Mouse (Mus musculus) bone marrow macrophage, adult 2 months (primary cell): Measurements from ENCODE around the gene Crybb3. TPM values are rescaled to one million over a fixed set of nuclear protein-coding genes. Genes with fewer than 3 reads are reported as not detected.
"Not testable (repeated sequence)": the region's sequence is repeated elsewhere in the genome, so short reads cannot be mapped to it uniquely, and the experiment has no call there.

ENCODE experiments used
- H3K27ac ChIP-seq: 2 replicates; pipeline ENCODE4 v1.5.1; 2012; ENCODE audit warnings: low read depth, low read length; ENCODE audit not compliant: insufficient read depth
- H3K4me1 ChIP-seq: 2 replicates; pipeline ENCODE4 v1.6.1; 2012; ENCODE audit warnings: low read length; ENCODE audit not compliant: control insufficient read depth, insufficient read depth
- H3K4me3 ChIP-seq: 2 replicates; pipeline ENCODE4 v1.5.1; 2012; ENCODE audit warnings: mild to moderate bottlenecking, low read length, moderate library complexity; ENCODE audit not compliant: insufficient read depth
- CTCF ChIP-seq: IDR thresholded peaks from 2 replicates; pipeline ENCODE4 v1.5.1; 2012; ENCODE audit warnings: low read depth, mild to moderate bottlenecking, low read length, moderate library complexity
- POLR2A ChIP-seq: IDR thresholded peaks from 2 replicates; pipeline ENCODE4 v1.6.1; 2012; ENCODE audit warnings: mild to moderate bottlenecking, low read depth, low read length, borderline replicate concordance
- polyA plus RNA-seq: library from polyadenylated mRNA; stranded (reverse); fragments of >200 nt; gene quantifications from 2 replicates; pipeline ENCODE4 v1.2.4, GENCODE M21; 2012; ENCODE audit not compliant: missing spikeins, insufficient read depth, insufficient read length

Gene Crybb3
- polyA plus RNA-seq, 1 experiment = not detected

DNA sequence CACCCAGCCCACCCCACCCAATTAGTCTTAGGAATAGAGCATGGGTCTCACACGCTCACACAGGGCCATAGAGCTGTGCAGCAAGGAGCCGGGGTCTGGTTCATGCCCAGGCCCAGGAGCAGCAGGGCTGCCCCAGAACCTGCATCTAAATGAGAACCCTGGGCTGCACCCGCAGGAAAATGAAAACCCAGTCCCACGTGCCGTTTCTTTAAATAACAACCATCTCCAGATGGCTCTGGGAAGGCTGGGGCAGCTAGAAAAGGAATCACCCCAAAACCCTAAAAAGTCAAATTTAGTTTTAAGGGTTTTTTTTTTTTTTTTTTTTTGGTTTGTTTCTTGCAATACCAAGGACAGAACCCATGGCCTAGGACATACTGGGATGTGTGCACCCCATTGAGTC is 36.0 kb upstream of the Crybb3 start:
- Histone ChIP-seq H3K27ac (no peak overlapping the region), H3K4me3 (no peak overlapping the region), H3K4me1 (peaks cover 67% of the 10 kb centered on the region)
- no peak for TF ChIP-seq CTCF
- no peak for TF ChIP-seq POLR2A

DNA sequence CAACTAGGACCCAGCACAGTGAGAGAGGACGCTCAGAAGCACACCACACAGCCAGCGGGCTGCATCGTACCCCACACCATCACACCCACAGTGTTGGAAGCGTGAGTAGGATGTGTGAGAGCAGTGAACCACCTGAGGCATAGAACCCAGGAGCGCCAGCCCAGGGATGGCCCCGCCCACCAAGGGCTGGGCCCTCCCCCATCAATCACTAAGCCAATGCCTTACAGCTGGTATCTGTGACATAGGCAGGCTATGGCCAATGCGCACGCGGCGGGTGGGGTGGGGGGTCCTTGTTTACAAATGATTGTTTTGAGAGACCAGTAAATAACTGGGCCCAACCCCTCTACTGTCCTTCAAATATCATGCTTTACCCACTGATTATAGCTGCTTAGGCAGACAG is 34.5 kb upstream of the Crybb3 start:
- peaks cover 62% of the 10 kb centered on the region for H3K4me1 ChIP-seq
- H3K27ac ChIP-seq = peak overlapping the region; percentile 99; the same call in 1 of the 2 replicates
- H3K4me3 ChIP-seq = no peak overlapping the region
- TF ChIP-seq CTCF = no peak
- no peak for TF ChIP-seq POLR2A

GRCm38 (mm10) chr5:113114264-113115225 is 33.2 kb upstream of the Crybb3 start:
- Histone ChIP-seq H3K4me3 (0 out of 2 replicates have a peak overlapping the region, but pooled peaks have one; percentile 7), H3K27ac (peak overlapping the region; percentile 99), H3K4me1 (peaks cover 61% of the 10 kb centered on the region)
- no peak for TF ChIP-seq CTCF
- TF ChIP-seq POLR2A = no peak

DNA sequence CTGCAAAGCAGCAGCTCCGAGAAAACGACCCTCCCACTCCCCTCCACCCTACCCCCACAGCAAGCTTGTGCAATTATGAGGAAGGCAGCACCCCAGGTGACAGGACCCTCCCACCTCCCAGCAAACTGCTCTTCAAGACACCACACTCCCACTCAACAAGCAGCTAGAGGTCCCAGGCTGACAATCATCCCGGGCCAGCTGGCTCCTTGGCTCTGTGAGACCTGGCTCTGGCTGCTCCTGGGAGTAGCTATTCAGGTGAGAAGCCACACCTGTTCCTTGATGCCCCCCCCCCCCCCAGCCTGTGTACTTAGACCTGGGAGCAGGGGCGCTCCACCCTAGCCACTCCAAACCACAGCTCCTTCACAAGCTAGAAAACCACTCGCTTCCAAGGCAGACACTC is 31.7 kb upstream of the Crybb3 start:
- H3K4me1 ChIP-seq = peaks cover 51% of the 10 kb centered on the region
- no peak overlapping the region for H3K4me3 ChIP-seq
- TF ChIP-seq CTCF (no peak), POLR2A (no peak)
- H3K27ac ChIP-seq = peak overlapping the region; percentile 99

- peaks cover 60% of the 10 kb centered on the region for H3K4me1 ChIP-seq
- TF ChIP-seq CTCF (no peak), POLR2A (no peak)
- H3K27ac ChIP-seq = peak overlapping the region; percentile 99
- peak overlapping the region; percentile 15; the same call in 1 of the 2 replicates for H3K4me3 ChIP-seq
Measured at GRCm38 (mm10) chr5:113111336-113111735, 30.0 kb upstream of the Crybb3 start.

- H3K4me1 ChIP-seq = peaks cover 60% of the 10 kb centered on the region
- peak overlapping the region; percentile 8; the same call in 1 of the 2 replicates for H3K4me3 ChIP-seq
- TF ChIP-seq POLR2A (no peak), CTCF (no peak)
- H3K27ac ChIP-seq = peak overlapping the region; percentile 98
Measured at GRCm38 (mm10) chr5:113110929-113111328, 29.5 kb upstream of the Crybb3 start.

GRCm38 (mm10) chr5:113109651-113110050 is 28.3 kb upstream of the Crybb3 start:
- TF ChIP-seq CTCF = peak; percentile 34; the same call in 1 of the 2 replicates
- not testable (repeated sequence) for H3K4me3 ChIP-seq, H3K27ac ChIP-seq
- peaks cover 54% of the 10 kb centered on the region for H3K4me1 ChIP-seq

DNA sequence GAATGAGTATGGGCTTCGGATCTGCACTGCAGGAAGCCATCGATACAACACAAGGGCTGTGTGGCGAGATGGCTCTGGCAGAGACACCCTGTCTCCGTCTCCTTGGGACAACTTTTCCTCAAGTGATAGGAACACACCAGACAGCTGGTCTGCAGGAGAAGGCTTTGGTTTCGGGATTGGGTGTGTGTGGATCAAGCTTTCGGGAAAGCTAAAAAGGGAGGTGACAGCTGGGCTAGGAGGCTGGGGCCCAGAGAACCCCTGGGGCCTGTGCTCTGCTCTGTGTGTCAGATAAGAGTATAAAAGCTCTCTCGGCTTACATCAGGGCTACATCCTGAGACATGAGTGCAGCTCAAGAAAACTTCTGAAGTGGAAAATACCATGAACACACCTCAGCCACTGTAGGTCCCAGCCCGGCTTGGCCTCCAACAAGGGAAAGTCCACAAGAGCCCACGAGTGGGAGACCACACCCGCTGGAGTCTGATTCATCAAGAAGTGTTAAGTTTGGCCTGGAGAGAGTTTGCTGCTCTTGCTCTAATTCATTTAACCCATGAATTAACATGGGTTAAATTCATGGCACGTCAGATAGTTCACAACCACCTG is 26.9 kb upstream of the Crybb3 start:
- Histone ChIP-seq H3K4me1 (peaks cover 51% of the 10 kb centered on the region), H3K4me3 (no peak overlapping the region), H3K27ac (no peak overlapping the region)
- no peak for TF ChIP-seq CTCF
- TF ChIP-seq POLR2A = no peak

DNA sequence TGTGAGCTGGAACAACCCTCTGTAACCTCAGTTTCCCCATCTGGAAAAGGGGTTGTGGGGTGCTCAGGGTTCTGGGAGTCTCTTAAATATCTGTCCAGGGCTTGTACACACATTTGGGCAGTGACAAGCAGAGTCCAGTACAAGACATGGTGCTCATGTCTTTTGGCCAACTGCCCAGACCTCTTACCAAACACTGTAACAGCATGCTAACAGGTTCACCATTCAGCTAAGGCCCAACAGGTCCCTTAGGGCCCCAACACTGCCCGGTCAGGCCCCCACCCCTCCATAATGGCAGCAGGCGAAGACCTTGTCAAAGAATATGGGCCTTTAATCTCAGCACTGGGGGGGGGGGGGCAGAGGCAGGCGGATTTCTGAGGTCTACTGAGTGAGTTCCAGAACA is 26.3 kb upstream of the Crybb3 start:
- TF ChIP-seq POLR2A (no peak), CTCF (no peak)
- Histone ChIP-seq H3K4me3 (no peak overlapping the region), H3K27ac (no peak overlapping the region), H3K4me1 (peaks cover 47% of the 10 kb centered on the region)

DNA sequence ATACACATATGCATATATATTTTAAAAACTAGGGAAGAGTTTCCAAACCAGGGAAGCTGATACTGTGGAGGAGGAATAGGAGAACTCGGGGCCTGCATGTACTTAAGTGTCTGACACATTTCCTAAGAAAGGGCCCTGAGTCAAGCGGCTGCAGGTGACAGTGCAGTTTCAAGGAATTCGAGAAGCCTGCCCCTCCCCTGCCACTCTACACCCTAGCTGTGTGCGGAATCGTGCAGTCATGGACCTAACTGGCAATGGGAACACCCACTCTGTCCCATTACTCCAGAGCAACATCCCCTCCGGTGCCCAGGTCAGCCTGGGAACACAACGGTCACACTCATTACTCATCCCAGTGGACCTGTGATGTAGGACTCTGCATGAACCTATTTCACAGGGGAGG is 25.2 kb upstream of the Crybb3 start:
- TF ChIP-seq POLR2A = no peak
- TF ChIP-seq CTCF = no peak
- Histone ChIP-seq H3K4me3 (no peak overlapping the region), H3K27ac (no peak overlapping the region), H3K4me1 (peaks cover 37% of the 10 kb centered on the region)
